Mouse (Mus musculus) intestine, embryonic 15.5 days (tissue): ENCODE measurements around the gene Runx1. TPM values are rescaled to one million over a fixed set of nuclear protein-coding genes. Genes with fewer than 3 reads are reported as not detected.

Experiments
- ATAC-seq: fragments of 200-750 bp; cut with Nextera tagmentation; 2 replicates; pipeline ENCODE4 v1.8.0; 2017; ENCODE audit warnings: moderate TSS enrichment, moderate library complexity
- H3K27ac ChIP-seq: fragments of 300-500 bp; sonication (generic); 2 replicates; pipeline ENCODE4 v1.5.1; 2015; ENCODE audit warnings: mild to moderate bottlenecking, inconsistent platforms
- H3K27me3 ChIP-seq: fragments of 300-500 bp; sonication (generic); replicated peaks from 2 replicates; pipeline ENCODE4 v1.6.1; 2015; ENCODE audit warnings: inconsistent platforms
- H3K36me3 ChIP-seq: fragments of 300-500 bp; sonication (generic); 2 replicates; pipeline ENCODE4 v1.6.1; 2015; ENCODE audit warnings: inconsistent platforms
- H3K4me1 ChIP-seq: fragments of 300-500 bp; sonication (generic); replicated peaks from 2 replicates; pipeline ENCODE4 v1.6.1; 2015; ENCODE audit warnings: inconsistent platforms
- H3K4me2 ChIP-seq: fragments of 300-500 bp; sonication (generic); replicated peaks from 2 replicates; pipeline ENCODE4 v1.6.1; 2015; ENCODE audit warnings: mild to moderate bottlenecking, inconsistent platforms
- H3K4me3 ChIP-seq: fragments of 300-500 bp; sonication (generic); replicated peaks from 2 replicates; pipeline ENCODE4 v1.5.1; 2015; ENCODE audit warnings: inconsistent platforms
- H3K9ac ChIP-seq: fragments of 300-500 bp; sonication (generic); 2 replicates; pipeline ENCODE4 v1.6.1; 2015; ENCODE audit warnings: inconsistent platforms
- H3K9me3 ChIP-seq: fragments of 300-500 bp; sonication (generic); 2 replicates; pipeline ENCODE4 v1.6.1; 2016; ENCODE audit warnings: inconsistent platforms
- WGBS: fragments of 180-500 bp; shearing (Covaris S2); methylation state at CpG from one replicate; pipeline ENCODE4 v1.1.7; 2015; 5-methylcytosine and 5-hydroxymethylcytosine counted together
- polyA plus RNA-seq: library from polyadenylated mRNA; unstranded; fragments of >200 nt; fragmentation: Nextera tagmentation; extraction: Ambion mirVana; gene quantifications from 2 replicates; pipeline ENCODE4 v1.2.1, GENCODE M21; 2015

Gene Runx1
- polyA plus RNA-seq, 1 experiment from 2014 or later: 2.5 TPM

DNA sequence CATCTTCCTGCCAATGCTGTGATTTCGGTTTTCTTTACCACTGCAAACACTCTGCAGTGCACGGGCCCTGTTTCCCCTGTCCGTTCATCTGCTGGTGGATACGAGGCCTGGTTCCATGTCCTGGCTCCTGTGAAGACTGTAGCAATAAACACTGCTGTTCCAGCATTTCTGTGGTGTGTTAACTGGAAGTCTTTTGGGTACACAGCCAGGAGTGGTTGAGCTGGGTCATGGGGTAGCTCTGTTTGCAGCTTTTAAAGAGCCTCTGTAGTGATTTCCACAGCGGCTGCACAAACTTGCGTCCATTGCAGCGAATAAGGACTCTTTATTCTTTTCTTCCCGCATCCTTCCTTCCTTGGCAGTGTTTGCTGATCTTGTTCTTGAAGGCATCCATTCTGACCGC is 248.6 kb downstream of the Runx1 start:
- no peak for ATAC-seq
- H3K9me3 ChIP-seq: no peaks in the 10 kb centered on the region
- H3K27ac ChIP-seq: no peak overlapping the region
- no peak overlapping the region for H3K4me2 ChIP-seq
- H3K27me3 ChIP-seq: no peaks in the 10 kb centered on the region
- no peak overlapping the region for H3K9ac ChIP-seq
- H3K36me3 ChIP-seq: no peaks in the 10 kb centered on the region
- WGBS: 66% methylated on average over 9 of the region's 9 CpGs
- no peak overlapping the region for H3K4me3 ChIP-seq
- H3K4me1 ChIP-seq: no peaks in the 10 kb centered on the region

DNA sequence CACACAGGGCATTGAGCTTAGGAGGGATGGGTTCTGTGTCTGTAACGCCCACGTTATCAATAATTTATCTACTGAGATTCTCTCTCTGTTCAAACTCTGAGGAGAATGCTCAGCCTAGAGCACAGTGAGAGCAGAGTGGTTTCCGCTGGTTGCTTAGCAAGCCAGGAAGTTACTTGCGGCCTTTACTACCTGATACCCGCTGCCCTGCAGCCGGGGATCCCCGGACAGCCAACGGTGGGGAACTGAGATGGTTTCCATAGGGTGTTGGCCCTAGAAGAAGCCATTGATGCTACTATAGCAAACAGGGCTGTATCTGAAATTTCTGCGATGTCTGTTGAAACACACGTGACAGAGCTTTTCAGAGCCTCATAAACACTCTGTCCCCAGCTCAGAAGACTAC is 250.2 kb downstream of the Runx1 start:
- Histone ChIP-seq H3K27me3 (no peaks in the 10 kb centered on the region), H3K9me3 (no peaks in the 10 kb centered on the region), H3K27ac (no peak overlapping the region), H3K4me3 (no peak overlapping the region), H3K36me3 (no peaks in the 10 kb centered on the region), H3K4me2 (no peak overlapping the region), H3K9ac (no peak overlapping the region), H3K4me1 (no peaks in the 10 kb centered on the region)
- no peak for ATAC-seq
- WGBS: 70% methylated on average over 10 of the region's 10 CpGs

DNA sequence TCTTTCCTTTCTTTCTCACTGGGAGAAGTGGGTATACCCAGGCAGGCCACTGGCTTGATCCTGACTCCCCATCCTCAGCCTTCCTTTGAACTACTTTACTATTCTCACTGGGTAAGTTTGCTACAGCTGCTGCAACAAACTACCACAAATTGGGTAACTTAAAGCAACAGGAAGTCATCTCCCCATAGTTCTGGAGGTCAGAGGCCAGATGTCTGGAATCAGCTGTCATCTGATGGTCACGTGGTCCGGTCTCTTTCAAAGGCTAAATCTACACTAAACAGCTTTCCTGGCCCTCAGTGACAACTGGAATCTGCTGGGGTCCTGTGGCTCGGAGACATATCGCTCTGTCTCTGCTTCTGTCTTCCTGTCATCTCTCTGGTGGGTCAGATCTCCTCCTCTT is 252.8 kb downstream of the Runx1 start:
- H3K27ac ChIP-seq: no peak overlapping the region
- ATAC-seq: no peak
- H3K4me2 ChIP-seq: no peak overlapping the region
- no peak overlapping the region for H3K4me3 ChIP-seq
- H3K36me3 ChIP-seq: no peaks in the 10 kb centered on the region
- no peak overlapping the region for H3K9ac ChIP-seq
- no peaks in the 10 kb centered on the region for H3K4me1 ChIP-seq
- H3K27me3 ChIP-seq: no peaks in the 10 kb centered on the region
- no peaks in the 10 kb centered on the region for H3K9me3 ChIP-seq
- 44% methylated on average over 4 of the region's 4 CpGs for WGBS

DNA sequence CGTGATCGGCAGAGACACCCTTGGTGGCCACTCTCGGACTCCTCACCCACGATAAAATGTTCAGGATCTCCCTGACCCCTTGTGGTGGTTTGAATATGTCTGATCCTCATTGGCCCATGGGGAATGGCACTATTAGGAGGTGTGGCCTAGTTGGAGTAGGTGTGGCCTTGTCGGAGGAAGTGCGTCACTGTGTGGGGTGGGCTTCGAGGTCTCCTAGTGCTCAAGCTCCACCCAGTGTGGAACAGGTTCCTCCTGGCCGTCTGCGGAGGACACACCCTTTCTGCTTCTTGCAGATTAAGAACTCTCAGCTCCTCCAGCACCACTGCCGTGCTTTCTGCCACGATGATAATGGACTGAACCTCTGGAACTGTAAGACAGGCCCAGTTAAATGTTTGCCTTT is 254.7 kb downstream of the Runx1 start:
- Histone ChIP-seq H3K9ac (no peak overlapping the region), H3K27ac (no peak overlapping the region), H3K36me3 (no peaks in the 10 kb centered on the region), H3K27me3 (no peaks in the 10 kb centered on the region), H3K4me2 (no peak overlapping the region), H3K4me3 (no peak overlapping the region), H3K4me1 (no peaks in the 10 kb centered on the region), H3K9me3 (no peaks in the 10 kb centered on the region)
- 90% methylated on average over 11 of the region's 11 CpGs for WGBS
- ATAC-seq: no peak

DNA sequence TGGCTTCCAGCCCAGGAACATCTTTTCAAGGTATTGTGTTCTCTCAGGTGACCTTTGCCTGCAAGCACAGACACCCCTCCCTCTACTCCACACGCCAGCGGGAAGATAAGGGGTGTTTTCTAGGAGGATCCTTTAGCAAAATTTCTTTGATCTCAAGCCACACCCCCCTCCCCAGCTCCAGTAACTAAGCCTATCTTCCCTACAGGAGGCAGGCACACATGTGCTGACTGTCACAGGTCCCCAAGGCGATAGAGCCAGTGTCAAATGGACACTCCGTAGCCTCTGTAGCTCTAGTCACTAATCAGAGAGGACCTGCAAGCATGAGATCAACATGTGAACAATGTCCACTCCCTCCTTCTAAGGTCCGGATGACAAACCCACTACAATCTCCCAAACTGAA is 259.8 kb downstream of the Runx1 start:
- 15% methylated on average over 5 of the region's 5 CpGs for WGBS
- Histone ChIP-seq H3K27me3 (0 out of 2 replicates have a peak, but pooled peaks cover 2% of the 10 kb centered on the region), H3K9ac (no peak overlapping the region), H3K27ac (no peak overlapping the region), H3K4me2 (peak overlapping the region; percentile 33; the same call in 1 of the 2 replicates), H3K9me3 (no peaks in the 10 kb centered on the region), H3K4me1 (0 out of 2 replicates have a peak, but pooled peaks cover 3% of the 10 kb centered on the region), H3K36me3 (no peaks in the 10 kb centered on the region), H3K4me3 (no peak overlapping the region)
- peak; percentile 49 for ATAC-seq

DNA sequence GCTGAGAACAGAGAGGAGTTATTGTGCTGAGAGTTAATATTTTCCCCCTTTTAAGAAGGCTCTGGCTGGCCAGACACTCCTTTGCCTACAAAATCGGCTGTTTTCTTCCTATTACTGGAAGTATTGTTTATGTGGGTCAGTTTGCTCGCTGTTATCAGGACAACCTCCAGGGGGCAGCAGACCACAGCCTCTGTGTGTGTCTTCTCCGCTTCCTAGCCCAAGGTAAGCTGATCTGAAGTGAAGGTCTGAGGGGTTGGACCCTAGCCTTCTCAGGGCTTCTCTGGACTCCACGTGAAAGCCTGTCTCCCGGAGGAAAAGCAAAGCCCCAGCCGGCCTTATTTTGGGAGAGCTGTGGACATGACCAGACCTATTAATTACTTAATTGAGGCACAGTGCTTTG is 260.2 kb downstream of the Runx1 start:
- Histone ChIP-seq H3K36me3 (no peaks in the 10 kb centered on the region), H3K27me3 (0 out of 2 replicates have a peak, but pooled peaks cover 2% of the 10 kb centered on the region), H3K9me3 (no peaks in the 10 kb centered on the region), H3K9ac (no peak overlapping the region), H3K4me3 (no peak overlapping the region), H3K27ac (no peak overlapping the region), H3K4me2 (peak overlapping the region; percentile 33; the same call in 1 of the 2 replicates), H3K4me1 (0 out of 2 replicates have a peak, but pooled peaks cover 3% of the 10 kb centered on the region)
- 1% methylated on average over 6 of the region's 6 CpGs for WGBS
- ATAC-seq: peak; percentile 70; the same call in 1 of the 2 replicates

DNA sequence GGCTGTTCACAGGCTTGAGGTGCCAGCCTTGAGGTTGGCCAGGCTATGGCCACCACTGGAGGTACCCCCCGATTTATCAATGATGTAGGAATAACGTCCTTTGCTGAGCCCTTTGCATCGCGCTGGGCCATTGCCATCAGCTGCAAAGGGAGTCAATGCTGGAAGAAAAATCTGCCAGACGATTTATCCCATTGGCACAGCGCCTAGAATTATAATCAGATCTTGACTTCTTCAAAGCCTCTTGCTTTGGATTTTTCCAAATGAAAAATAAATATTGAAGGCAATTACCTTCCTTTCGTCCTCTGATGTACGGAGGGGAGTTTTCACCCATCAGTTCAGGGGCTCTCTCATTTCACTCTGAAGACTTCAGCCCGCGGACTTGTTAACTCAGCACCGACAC is 260.7 kb downstream of the Runx1 start:
- ATAC-seq: no peak
- Histone ChIP-seq H3K4me2 (peak overlapping the region; percentile 33; the same call in 1 of the 2 replicates), H3K9me3 (no peaks in the 10 kb centered on the region), H3K27me3 (0 out of 2 replicates have a peak, but pooled peaks cover 2% of the 10 kb centered on the region), H3K4me1 (0 out of 2 replicates have a peak, but pooled peaks cover 3% of the 10 kb centered on the region), H3K4me3 (no peak overlapping the region), H3K36me3 (no peaks in the 10 kb centered on the region), H3K9ac (no peak overlapping the region), H3K27ac (no peak overlapping the region)
- 56% methylated on average over 11 of the region's 11 CpGs for WGBS

DNA sequence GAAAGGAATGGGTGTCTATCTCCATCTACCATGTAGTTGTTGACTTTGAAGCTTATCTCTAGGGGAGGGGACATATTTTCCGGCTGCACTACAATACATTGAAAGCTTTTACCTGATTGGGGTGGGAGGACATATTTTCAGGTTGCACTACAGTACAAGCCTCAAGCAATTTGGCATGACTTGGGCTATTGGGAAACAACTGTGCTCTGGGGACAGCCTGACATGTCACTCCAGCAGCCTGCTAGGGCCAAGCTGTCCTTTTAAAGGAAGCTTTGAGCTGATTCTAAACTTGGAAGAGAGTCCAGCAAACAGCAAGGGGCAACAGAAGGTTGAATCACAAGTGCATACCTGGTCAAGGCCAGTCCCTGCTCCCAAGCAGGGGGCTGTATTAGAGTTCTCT is 270.9 kb downstream of the Runx1 start:
- no peak overlapping the region for H3K27ac ChIP-seq
- no peak overlapping the region for H3K9ac ChIP-seq
- no peaks in the 10 kb centered on the region for H3K4me1 ChIP-seq
- H3K27me3 ChIP-seq: no peaks in the 10 kb centered on the region
- no peak for ATAC-seq
- H3K36me3 ChIP-seq: no peaks in the 10 kb centered on the region
- no peak overlapping the region for H3K4me3 ChIP-seq
- no peaks in the 10 kb centered on the region for H3K9me3 ChIP-seq
- H3K4me2 ChIP-seq: no peak overlapping the region
- 61% methylated on average over 1 of the region's 1 CpGs for WGBS

DNA sequence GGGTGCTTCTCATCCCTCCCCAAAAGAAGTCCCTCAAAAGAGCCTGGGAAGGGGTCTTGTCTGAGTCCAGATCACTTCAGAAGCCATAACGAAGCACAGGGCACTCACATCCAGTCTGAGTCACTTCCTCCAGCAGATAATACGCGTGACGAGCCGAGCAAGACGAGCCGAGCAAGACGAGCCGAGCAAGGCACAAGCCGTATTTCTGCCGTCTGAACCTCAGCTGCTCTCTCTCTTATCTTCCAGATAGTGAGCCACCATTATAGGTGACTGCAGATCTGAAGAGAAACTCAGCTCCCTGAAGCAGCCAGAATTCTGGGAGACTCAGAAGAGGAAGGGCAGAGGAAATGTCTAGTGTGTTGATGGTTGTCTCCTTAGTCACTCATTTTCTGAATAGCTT is 273.1 kb downstream of the Runx1 start:
- Histone ChIP-seq H3K4me2 (no peak overlapping the region), H3K9ac (no peak overlapping the region), H3K4me3 (no peak overlapping the region), H3K4me1 (no peaks in the 10 kb centered on the region), H3K36me3 (no peaks in the 10 kb centered on the region), H3K27ac (no peak overlapping the region), H3K9me3 (no peaks in the 10 kb centered on the region), H3K27me3 (no peaks in the 10 kb centered on the region)
- 0 out of 2 replicates have a peak, but pooled peaks have one; percentile 49 for ATAC-seq
- 38% methylated on average over 11 of the region's 11 CpGs for WGBS

DNA sequence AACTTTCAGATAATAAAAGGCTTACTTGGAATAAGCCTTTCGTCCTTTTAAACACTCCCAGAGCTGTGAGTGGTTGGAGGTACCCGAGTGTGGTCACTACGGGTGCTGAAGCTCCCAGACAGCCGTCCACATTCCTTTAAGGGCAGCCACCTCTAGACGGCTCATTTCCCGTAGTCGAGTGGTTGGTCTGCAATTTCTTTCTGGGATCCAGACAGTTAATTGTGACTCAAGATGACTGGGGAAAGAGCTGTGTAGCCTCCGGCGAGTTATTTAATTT is 273.9 kb downstream of the Runx1 start:
- Histone ChIP-seq H3K9ac (no peak overlapping the region), H3K4me2 (no peak overlapping the region), H3K9me3 (no peaks in the 10 kb centered on the region), H3K36me3 (no peaks in the 10 kb centered on the region), H3K27me3 (no peaks in the 10 kb centered on the region), H3K27ac (no peak overlapping the region), H3K4me3 (no peak overlapping the region), H3K4me1 (no peaks in the 10 kb centered on the region)
- 54% methylated on average over 9 of the region's 9 CpGs for WGBS
- ATAC-seq: no peak
